Mouse (Mus musculus) heart, adult 2 months (tissue): Measurements from ENCODE around the gene Padi3.

Source experiments
- CTCF ChIP-seq: fragments of 200-600 bp; IDR thresholded peaks from 2 replicates; pipeline ENCODE4 v1.8.1; 2022; ENCODE audit warnings: antibody characterized with exemption, mild to moderate bottlenecking, moderate library complexity
- EP300 ChIP-seq: fragments of 200-500 bp; IDR thresholded peaks from 2 replicates; pipeline ENCODE4 v1.6.1; 2011; ENCODE audit warnings: low read depth, low read length, control low read depth; ENCODE audit not compliant: insufficient read depth
- POLR2A ChIP-seq: fragments of 200-500 bp; IDR thresholded peaks from 2 replicates; pipeline ENCODE4 v1.6.1; 2011; ENCODE audit warnings: mild to moderate bottlenecking, low read depth, low read length, control low read depth; ENCODE audit not compliant: insufficient read depth

GRCm38 (mm10) chr4:140747978-140748377 lies 62.5 kb downstream of the Padi3 start:
- TF ChIP-seq POLR2A (no peak), EP300 (0 out of 2 replicates have a peak, but pooled peaks have one; percentile 26), CTCF (no peak)
